Mouse (Mus musculus) telencephalon, adult 2 months (tissue): ENCODE data around the gene Gm8922.
"Not testable (repeated sequence)": the region's sequence is repeated elsewhere in the genome, so short reads cannot be mapped to it uniquely, and the experiment has no call there.

Source experiments
- DNase-seq: peaks from one replicate; pipeline ENCODE4 v3.0.0-alpha.2; 2011; ENCODE audit warnings: low read depth, low spot score

Gene Gm8922

DNA sequence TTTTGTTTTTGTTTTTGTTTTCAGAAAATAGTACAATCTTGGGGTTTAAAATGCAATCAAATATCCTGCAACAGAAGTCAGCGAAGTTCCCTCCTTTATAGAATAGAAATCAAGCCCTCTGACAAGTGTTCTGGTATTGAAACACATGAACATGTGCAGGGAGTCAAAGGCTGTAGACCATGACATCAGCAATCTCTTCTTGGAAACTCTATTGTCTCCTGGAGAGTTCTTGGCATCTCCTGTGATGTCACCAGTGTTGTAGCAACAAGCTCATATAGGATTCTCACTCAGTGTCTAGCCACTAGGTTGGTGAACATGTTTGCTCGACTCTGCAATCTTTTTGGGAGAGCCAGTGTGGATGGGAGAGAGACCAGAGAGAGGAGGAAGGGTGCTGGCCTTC lies at the start of gene Gm8922:
Gene Gm8922, plus strand, starts transcription at position 301 of the 400 bp plus-strand sequence.
- not testable (repeated sequence) for DNase-seq
